Mouse (Mus musculus): ENCODE measurements at regions not wholly inside any gene's neighbourhood (a gene's known extent, or its start where the extent isn't known, plus 50 kb on each side); places are given as distances from the start of the nearest gene placed in this dataset.
"Not testable (repeated sequence)": the region's sequence is repeated elsewhere in the genome, so short reads cannot be mapped to it uniquely, and the experiment has no call there.

- intact Hi-C loops (cut with DNase I) = loop anchor here (10.0 kb wide), 1 partner anchor 278 kb away; no protein-coding TSS in a partner anchor
- DNase-seq (ENCODE audit: low spot score in 2 of 2) = peak; percentile 52 to 78
Observed at GRCm38 (mm10) chr7:125117173-125117572, 327.3 kb upstream of the Kdm8 start.

DNA sequence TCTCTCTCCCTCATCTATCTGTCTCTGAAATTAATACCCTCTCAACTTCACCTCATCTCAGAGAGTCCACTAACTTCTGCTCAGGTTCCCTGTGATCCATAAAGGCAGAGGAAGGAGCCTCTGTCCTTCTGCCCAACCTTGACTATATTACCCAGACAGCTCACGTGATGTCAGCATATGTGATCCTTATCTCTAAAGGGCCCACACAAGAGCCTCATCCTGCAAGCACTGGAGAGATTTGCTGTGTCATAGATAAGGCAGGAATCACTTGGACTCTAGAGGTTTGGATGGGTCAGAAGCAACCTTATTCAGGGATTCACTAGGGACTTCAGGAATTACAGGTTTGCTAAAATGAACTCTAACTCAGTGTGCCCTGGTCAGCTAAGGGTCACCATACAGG lies 315.3 kb upstream of the Kdm8 start:
- DNase-seq (ENCODE audit: low spot score in 2 of 2) = no peak
- intact Hi-C loops (cut with DNase I) = no loop called here

DNA sequence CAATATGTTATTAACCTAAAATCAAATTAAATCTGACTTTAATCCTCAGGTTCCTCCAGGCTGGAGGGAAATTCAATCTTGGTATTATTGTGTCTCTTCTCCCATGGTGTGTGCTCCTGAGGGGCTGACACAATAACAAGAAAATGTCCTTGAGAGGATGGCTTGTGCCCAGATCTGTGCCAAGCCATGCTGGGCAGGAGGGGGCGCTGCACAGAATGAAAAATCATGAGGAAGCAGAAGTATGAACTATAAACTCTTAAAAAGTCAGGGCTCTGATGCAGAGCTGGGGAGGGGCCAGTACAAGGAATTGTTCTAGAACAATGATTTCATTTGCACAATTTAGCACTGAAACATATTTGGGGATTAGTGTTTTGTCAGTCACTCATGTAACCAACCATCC lies 312.5 kb upstream of the Kdm8 start:
- intact Hi-C loops (cut with DNase I) = no loop called here
- DNase-seq (ENCODE audit: low spot score in 2 of 2) = no peak

DNA sequence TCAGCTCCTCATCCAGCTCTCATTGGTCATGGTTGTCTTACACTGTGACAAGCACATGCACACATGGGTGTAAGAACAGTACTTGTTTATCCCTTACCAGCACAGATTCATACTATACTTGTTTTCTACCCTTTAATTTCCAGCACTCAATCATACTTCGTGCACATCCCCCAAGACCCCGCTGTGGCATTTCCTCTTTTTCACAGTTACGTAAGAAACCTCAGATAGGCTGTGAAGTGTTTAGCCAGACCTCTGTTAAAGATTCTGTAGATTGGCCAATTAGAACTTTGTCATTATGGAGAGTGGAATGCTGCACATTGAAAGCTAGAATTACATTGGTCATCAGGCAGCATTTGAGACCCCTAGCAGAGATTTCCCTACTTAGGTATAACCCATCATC lies 305.9 kb upstream of the Kdm8 start:
- intact Hi-C loops (cut with DNase I) = no loop called here
- no peak for DNase-seq (ENCODE audit: low spot score in 2 of 2)

DNA sequence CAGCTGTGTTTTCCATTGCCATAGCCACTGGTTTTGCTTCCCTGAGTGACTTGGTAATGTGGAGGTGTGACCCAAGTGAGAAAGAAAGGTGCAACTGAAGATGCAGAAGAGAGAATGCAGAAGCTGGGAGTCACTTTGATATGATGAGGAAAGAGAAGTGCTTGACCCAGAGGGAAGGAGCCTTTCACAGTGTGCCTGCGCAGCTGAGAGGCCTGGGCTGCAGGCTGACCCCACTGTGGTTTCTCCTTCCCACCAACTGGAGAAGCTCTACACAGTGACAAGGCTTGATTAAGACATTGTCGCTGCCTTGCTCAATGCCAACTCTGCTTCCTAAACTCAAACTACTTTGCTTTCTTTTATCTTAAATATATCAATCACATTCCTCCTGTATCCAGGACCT lies 305.3 kb upstream of the Kdm8 start:
- intact Hi-C loops (cut with DNase I) = no loop called here
- DNase-seq (ENCODE audit: low spot score in 2 of 2) = no peak

- no peak for DNase-seq (ENCODE audit: low spot score in 2 of 2)
- intact Hi-C loops (cut with DNase I) = no loop called here
Observed at GRCm38 (mm10) chr7:125140854-125141253, 303.6 kb upstream of the Kdm8 start.

GRCm38 (mm10) chr7:125141864-125142263 lies 302.6 kb upstream of the Kdm8 start:
- DNase-seq (ENCODE audit: low spot score in 2 of 2) = no peak
- intact Hi-C loops (cut with DNase I) = no loop called here

GRCm38 (mm10) chr7:125146025-125146424 lies 298.5 kb upstream of the Kdm8 start:
- intact Hi-C loops (cut with DNase I) = no loop called here

DNA sequence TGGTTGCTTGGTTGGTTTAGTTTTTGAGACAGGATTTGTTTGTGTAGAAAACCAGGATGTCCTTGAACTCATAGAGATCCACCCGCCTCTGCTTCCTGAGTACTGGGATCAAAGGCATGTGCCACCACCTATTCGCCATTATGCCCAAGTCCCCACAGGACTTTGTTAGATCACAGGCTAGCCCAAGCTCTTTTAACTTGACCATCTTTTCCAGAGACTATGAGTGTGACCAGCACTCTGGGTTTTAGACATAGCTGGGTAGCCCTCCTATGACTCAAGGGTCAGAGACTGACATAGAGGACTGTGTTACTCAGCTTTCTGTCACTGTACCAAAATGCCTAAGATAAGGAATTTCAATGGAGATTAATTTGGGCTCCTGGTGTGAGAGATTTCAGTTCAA lies 295.3 kb upstream of the Kdm8 start:
- DNase-seq (ENCODE audit: low spot score in 2 of 2) = no peak
- intact Hi-C loops (cut with DNase I) = no loop called here

More at GRCm38 (mm10) chr7:125146025-125146424, 298.5 kb upstream of the Kdm8 start:
- DNase-seq (ENCODE audit: low spot score in 2 of 2) = no peak

DNA sequence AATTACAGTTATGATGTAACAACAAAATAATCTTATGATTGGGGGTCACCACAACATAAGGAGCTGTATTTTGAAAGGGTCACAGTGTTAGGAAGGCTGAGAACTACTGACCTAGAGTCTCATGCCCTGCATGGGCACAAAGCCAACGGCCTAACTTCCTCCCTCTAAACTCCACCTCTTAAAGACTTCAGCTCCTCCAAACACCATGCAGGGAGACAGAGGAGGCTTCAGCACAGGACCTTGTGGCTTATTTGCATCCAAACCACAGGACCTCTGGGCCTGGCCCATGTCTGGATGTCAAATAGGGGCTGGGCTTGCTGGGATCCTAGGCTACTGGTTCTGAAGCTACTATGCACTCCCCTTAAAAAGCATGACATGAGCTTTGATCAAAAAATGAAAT lies 294.7 kb upstream of the Kdm8 start:
- DNase-seq (ENCODE audit: low spot score in 2 of 2) = no peak
- intact Hi-C loops (cut with DNase I) = no loop called here

- no peak for DNase-seq (ENCODE audit: low spot score in 2 of 2)
- intact Hi-C loops (cut with DNase I) = no loop called here
Observed at GRCm38 (mm10) chr7:125152281-125152680, 292.2 kb upstream of the Kdm8 start.

GRCm38 (mm10) chr7:125155291-125155690 lies 289.2 kb upstream of the Kdm8 start:
- intact Hi-C loops (cut with DNase I) = no loop called here

DNA sequence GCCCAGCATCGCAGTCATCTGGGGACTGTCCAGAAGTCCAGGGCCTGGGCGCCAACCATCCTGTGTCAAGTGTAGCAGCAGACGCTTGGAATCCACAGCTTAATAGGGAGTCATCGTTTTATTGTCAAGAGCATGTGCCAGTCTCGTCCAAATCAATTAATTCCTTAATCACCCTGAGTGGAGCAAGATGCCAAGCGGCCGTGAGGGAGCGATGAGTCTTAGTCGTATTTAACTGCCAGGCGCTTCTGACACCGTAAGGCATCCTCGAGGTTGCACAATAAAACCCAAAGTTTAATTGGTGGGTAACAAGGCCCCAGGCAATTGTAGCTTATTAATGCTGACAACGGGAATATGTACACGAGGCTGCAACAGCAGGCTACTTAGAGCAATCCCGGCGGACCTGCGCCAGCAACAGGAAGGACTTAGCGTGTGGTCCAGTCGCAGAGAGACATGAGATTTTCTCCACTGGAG lies 277.6 kb upstream of the Kdm8 start:
- DNase-seq (ENCODE audit: low spot score in 2 of 2) = no peak
- intact Hi-C loops (cut with DNase I) = no loop called here

More at GRCm38 (mm10) chr7:125155291-125155690, 289.2 kb upstream of the Kdm8 start:
- DNase-seq (ENCODE audit: low spot score in 2 of 2) = no peak

DNA sequence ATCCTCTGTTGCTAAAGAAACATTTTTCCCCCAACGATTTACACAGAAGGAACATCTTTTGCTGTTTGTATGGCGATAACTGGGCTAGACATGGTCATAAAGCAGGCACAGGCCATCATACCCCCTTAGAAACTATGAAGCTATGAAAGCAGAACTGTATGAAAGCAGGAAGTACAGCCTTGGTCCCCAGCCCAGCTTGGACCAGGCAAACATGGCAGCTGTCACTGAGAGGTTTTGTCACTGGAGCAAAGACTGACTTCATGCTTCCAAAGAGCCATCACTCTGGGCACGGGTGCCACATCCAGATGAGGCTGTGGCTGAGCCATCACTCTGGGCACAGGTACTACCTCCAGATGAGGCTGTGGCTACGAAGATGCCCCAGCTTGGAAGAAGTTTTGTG lies 276.8 kb upstream of the Kdm8 start:
- no peak for DNase-seq (ENCODE audit: low spot score in 2 of 2)
- intact Hi-C loops (cut with DNase I) = no loop called here

DNA sequence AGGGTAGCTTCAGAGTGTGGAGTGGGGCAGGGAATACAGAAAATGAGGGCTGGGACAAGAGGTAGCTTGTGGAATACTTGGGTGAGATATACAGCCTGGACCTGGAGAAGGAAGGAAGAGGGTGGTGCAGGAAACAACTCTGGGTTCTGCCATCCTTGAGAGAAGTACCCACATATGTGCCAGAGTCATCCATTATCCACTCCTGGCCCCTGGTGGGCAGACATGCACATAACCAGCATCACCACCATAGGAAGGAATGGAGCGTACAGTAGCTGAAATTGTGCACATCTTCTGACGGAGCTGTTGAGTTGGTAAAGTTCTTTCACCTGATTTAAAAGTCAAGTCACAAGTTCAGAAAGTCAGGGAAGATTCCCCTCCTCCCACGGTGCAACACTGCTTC lies 262.9 kb upstream of the Kdm8 start:
- DNase-seq (ENCODE audit: low spot score in 2 of 2) = peak; percentile 72 to 77
- intact Hi-C loops (cut with DNase I) = loop anchor here (5.0 to 10.0 kb wide), 4 partner anchors 394 to 1659 kb away; no protein-coding TSS in a partner anchor

DNA sequence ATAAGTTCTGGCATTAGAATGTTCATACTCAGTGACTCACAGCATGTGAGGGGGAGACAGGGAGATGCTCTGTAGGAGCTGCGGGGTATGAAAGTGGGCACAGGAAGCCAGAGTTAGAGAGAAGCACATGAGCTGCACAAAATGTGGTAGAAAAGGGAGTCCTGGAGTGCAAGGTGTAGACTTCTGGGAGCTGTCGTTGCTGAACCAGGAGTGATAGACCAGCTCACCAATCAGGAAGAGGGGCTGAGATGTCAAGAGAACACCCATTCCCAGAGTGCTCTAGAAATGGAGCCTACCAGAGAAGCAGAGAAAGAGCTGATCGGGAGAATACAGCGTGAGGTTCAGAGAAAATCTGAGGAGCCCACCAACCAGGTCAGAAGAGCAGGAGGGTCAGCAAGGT lies 262.2 kb upstream of the Kdm8 start:
- intact Hi-C loops (cut with DNase I) = loop anchor here (5.0 to 10.0 kb wide), 4 partner anchors 395 to 1660 kb away; no protein-coding TSS in a partner anchor
- DNase-seq (ENCODE audit: low spot score in 2 of 2) = peak; percentile 22 to 38

DNA sequence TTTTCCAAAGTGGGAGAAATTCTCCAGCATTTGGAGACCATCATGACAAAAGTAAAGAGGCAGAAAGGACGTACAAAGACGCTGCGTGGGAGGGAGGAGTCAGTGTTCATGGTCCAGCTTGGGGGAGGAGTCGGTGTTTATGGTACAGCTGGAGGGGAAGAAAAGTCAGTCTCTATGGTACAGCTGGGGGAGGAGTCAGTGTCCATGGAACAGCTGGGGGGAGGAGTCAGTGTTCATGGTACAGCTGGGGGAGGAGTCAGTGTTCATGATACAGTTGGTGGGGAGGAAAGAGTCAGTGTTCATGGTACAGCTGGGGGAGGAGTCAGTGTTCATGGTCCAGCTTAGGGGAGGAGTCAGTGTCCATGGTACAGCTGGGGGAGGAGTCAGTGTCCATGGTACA lies 261.5 kb upstream of the Kdm8 start:
- intact Hi-C loops (cut with DNase I) = loop anchor here (5.0 to 10.0 kb wide), 4 partner anchors 396 to 1661 kb away; no protein-coding TSS in a partner anchor
- not testable (repeated sequence) for DNase-seq (ENCODE audit: low spot score in 2 of 2)

DNA sequence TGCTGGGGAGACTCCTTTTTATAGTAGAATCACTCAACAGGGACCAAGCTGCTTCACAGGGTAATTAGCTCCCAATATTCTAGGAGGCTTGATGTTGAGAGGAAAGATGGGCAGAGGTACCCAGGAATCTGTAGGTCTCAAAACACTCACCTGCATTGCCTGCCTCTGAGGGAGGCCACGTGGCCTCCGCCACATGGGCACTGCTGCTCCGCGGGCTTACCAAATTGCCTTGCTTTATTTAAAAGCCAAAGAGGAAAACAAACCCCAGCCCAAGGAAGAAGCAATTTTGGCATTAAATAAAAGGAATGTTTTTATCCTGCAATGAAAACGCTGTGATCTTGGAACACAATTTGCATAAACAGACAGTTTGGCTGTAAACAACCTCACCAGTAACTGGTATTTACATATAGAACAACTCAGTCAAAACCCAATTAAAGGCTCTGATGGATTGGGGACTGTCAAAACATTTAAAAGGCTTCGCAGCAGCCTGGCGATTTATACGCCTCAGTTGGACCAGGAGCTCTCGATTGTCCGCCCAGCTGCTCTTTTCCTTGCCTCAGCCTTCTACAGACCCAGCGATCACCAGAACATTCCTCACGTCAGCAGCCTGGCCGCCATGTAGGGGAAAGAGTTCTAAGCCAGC lies 259.3 kb upstream of the Kdm8 start:
- intact Hi-C loops (cut with DNase I) = loop anchor here (10.0 kb wide), 1 partner anchor 1230 kb away; no protein-coding TSS in a partner anchor
- no peak for DNase-seq (ENCODE audit: low spot score in 2 of 2)

DNA sequence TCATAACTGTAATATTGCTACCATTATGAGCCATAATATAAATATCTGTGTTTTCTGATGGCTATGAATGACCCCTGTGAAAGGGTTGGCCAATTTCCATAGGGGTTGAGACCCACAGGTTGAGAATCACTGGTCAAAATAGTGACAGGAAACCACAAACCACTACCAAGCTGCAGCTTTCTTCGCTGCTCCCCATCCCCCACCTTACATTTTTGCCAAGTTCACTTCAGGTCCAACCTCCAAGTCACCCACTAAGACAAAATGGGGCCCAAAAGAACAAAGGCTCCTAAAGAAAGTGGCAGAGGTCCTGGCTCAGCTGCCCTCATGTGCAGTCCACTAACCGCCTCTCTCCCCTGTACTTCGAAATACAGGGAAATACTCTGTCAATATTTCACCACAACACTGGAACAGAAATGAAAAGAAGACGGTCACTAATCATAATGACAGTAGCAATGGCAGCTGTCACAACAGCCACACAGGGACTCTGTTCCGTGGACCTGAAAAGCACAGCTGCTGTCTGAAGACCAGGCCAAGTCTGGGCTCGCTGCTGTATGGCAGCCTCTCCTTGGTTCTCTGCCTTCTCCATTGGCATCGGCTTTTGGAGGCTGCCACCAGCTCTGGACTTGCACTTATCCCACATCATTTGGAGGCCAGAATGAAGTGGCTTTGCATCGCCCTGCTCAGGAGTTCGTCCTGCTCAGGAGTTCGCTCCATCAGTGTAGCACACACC lies 257.3 kb upstream of the Kdm8 start:
- no peak for DNase-seq (ENCODE audit: low spot score in 2 of 2)
- intact Hi-C loops (cut with DNase I) = loop anchor here (10.0 kb wide), 1 partner anchor 1232 kb away; no protein-coding TSS in a partner anchor

DNA sequence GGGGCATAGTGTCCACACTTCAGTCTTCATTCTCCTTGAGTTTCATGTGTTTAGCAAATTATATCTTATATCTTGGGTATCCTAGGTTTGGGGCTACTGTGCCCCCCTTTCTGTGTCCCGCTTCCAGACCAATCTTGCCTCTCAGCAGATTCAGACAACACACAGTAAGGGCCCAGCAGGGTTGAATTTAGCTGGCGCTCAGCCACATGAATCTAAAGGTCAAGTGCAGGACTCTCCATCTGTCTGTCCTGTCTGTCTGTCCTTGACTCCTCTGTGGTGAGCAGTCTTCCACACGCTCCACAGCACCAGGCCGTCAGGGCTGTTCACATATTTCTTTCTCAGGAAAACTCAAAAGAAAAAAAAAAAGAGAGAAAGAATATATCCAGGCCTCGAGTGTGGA lies 255.5 kb upstream of the Kdm8 start:
- DNase-seq (ENCODE audit: low spot score in 2 of 2) = no peak
- intact Hi-C loops (cut with DNase I) = loop anchor here (10.0 kb wide), 1 partner anchor 1234 kb away; no protein-coding TSS in a partner anchor

- DNase-seq (ENCODE audit: low spot score in 2 of 2) = no peak
- intact Hi-C loops (cut with DNase I) = no loop called here
Observed at GRCm38 (mm10) chr7:125190067-125190466, 254.4 kb upstream of the Kdm8 start.
